Mouse (Mus musculus) CH12.LX (cell line): Measurements from ENCODE around the gene Sobp. TPM values are rescaled to one million over a fixed set of nuclear protein-coding genes. Genes with fewer than 3 reads are reported as not detected.

Experiments used
- DNase-seq: peaks from one replicate; pipeline ENCODE4 v3.0.0-alpha.2; 2013; ENCODE audit errors: extremely low read depth
- H3K27ac ChIP-seq: 2 replicates; pipeline ENCODE4 v1.5.1; 2012; ENCODE audit warnings: low read depth, mild to moderate bottlenecking, control low read depth, moderate library complexity; ENCODE audit not compliant: insufficient read depth
- H3K27me3 ChIP-seq: replicated peaks from 2 replicates; pipeline ENCODE3; 2012; ENCODE audit warnings: inconsistent platforms
- H3K36me3 ChIP-seq, 2 experiments: replicated peaks in 1 of 2; 2 replicates each; pipeline versions ENCODE3 to v1.6.1; 2012; ENCODE audit warnings: inconsistent platforms in 1 of 2, low read length in 1 of 2, mild to moderate bottlenecking in 1 of 2, mixed read lengths in 1 of 2, moderate library complexity in 1 of 2; ENCODE audit not compliant: control insufficient read depth in 1 of 2, insufficient read depth in 1 of 2
- H3K4me1 ChIP-seq, 2 experiments: 2 replicates each; pipeline ENCODE4 v1.6.1; 2012; ENCODE audit warnings: inconsistent platforms in 1 of 2, moderate library complexity in 1 of 2; ENCODE audit not compliant: insufficient read depth in 2 of 2, control insufficient read depth in 1 of 2
- H3K4me2 ChIP-seq: 2 replicates; pipeline ENCODE4 v1.6.1; 2012; ENCODE audit warnings: low read depth, mild to moderate bottlenecking, control low read depth; ENCODE audit not compliant: poor library complexity, insufficient read depth, severe bottlenecking
- H3K4me3 ChIP-seq, 3 experiments: fragments of 150-350 bp in 1 of 3; sonication (generic) in 1 of 3; replicated peaks in 1 of 3; 2 replicates each; pipeline versions ENCODE3 to v1.5.1; 2011 to 2012; ENCODE audit warnings: low read depth in 2 of 3, low read length in 2 of 3, mild to moderate bottlenecking in 2 of 3, moderate library complexity in 2 of 3, control low read depth in 1 of 3, improper control_type of control experiment in 1 of 3, inconsistent platforms in 1 of 3, mixed read lengths in 1 of 3; ENCODE audit not compliant: poor library complexity in 1 of 3
- H3K79me2 ChIP-seq: replicated peaks from 2 replicates; pipeline ENCODE4 v1.6.1; 2012; ENCODE audit warnings: mild to moderate bottlenecking, moderate library complexity; ENCODE audit not compliant: control insufficient read depth, poor library complexity, insufficient read depth, severe bottlenecking; ENCODE audit errors: extremely low read depth
- H3K9ac ChIP-seq: 2 replicates; pipeline ENCODE4 v1.6.1; 2012; ENCODE audit warnings: low read depth, mild to moderate bottlenecking, control low read depth, moderate library complexity; ENCODE audit not compliant: insufficient read depth
- H3K9me3 ChIP-seq: replicated peaks from 2 replicates; pipeline ENCODE3; 2012; ENCODE audit warnings: low read length, inconsistent platforms, mixed read lengths
- BHLHE40 ChIP-seq: IDR thresholded peaks from 2 replicates; pipeline ENCODE4 v1.6.1; 2011; ENCODE audit warnings: mild to moderate bottlenecking, low read depth, low read length, improper control_type of control experiment
- CHD1 ChIP-seq: IDR thresholded peaks from 2 replicates; pipeline ENCODE4 v1.6.1; 2012; ENCODE audit warnings: low read depth, low read length, improper control_type of control experiment, inconsistent platforms
- CHD2 ChIP-seq: IDR thresholded peaks from 2 replicates; pipeline ENCODE4 v1.6.1; 2011; ENCODE audit warnings: low read length, improper control_type of control experiment
- CTCF ChIP-seq, 2 experiments: IDR thresholded peaks in 1 of 2; conservative IDR thresholded peaks in 1 of 2; 2 replicates each; pipeline ENCODE4 v1.5.1; 2011 to 2012; ENCODE audit warnings: low read depth in 2 of 2, low read length in 2 of 2, improper control_type of control experiment in 1 of 2, inconsistent platforms in 1 of 2, mild to moderate bottlenecking in 1 of 2, moderate library complexity in 1 of 2
- E2F4 ChIP-seq: IDR thresholded peaks from 2 replicates; pipeline ENCODE4 v1.6.1; 2011; ENCODE audit warnings: low read depth, low read length, improper control_type of control experiment; ENCODE audit not compliant: insufficient replicate concordance
- ELF1 ChIP-seq: IDR thresholded peaks from 2 replicates; pipeline ENCODE4 v1.6.1; 2014; ENCODE audit warnings: low read depth, mild to moderate bottlenecking, inconsistent platforms, low read length, improper control_type of control experiment
- EP300 ChIP-seq: IDR thresholded peaks from 2 replicates; pipeline ENCODE4 v1.6.1; 2011; ENCODE audit warnings: low read length, improper control_type of control experiment
- KAT2A ChIP-seq: IDR thresholded peaks from 2 replicates; pipeline ENCODE4 v1.6.1; 2012; ENCODE audit warnings: low read length, improper control_type of control experiment, inconsistent platforms; ENCODE audit not compliant: insufficient replicate concordance
- MAFK ChIP-seq: IDR thresholded peaks from 2 replicates; pipeline ENCODE4 v1.6.1; 2011; ENCODE audit warnings: low read length, improper control_type of control experiment; ENCODE audit not compliant: insufficient replicate concordance
- MAX ChIP-seq: IDR thresholded peaks from 2 replicates; pipeline ENCODE4 v1.6.1; 2011; ENCODE audit warnings: low read length, improper control_type of control experiment
- MXI1 ChIP-seq: IDR thresholded peaks from 2 replicates; pipeline ENCODE4 v1.6.1; 2011; ENCODE audit warnings: mild to moderate bottlenecking, low read depth, low read length, improper control_type of control experiment
- TCF12 ChIP-seq: IDR thresholded peaks from 2 replicates; pipeline ENCODE4 v1.6.1; 2014; ENCODE audit warnings: low read depth, mild to moderate bottlenecking, inconsistent platforms, low read length, improper control_type of control experiment
- USF1 ChIP-seq: IDR thresholded peaks from 2 replicates; pipeline ENCODE4 v1.6.1; 2014; ENCODE audit warnings: low read depth, mild to moderate bottlenecking, inconsistent platforms, low read length, improper control_type of control experiment
- ZC3H11A ChIP-seq: IDR thresholded peaks from 2 replicates; pipeline ENCODE4 v1.6.1; 2012; ENCODE audit warnings: low read depth, mild to moderate bottlenecking, inconsistent platforms, low read length, improper control_type of control experiment
- ZKSCAN1 ChIP-seq: IDR thresholded peaks from 2 replicates; pipeline ENCODE4 v1.6.1; 2012; ENCODE audit warnings: low read depth, inconsistent platforms, low read length, improper control_type of control experiment, borderline replicate concordance
- ZMIZ1 ChIP-seq: IDR thresholded peaks from 2 replicates; pipeline ENCODE4 v1.6.1; 2012; ENCODE audit warnings: low read depth, mild to moderate bottlenecking, inconsistent platforms, low read length, improper control_type of control experiment
- dilution Hi-C: fragments of 300-500 bp; cut with MboI; formaldehyde crosslinking; loops from 2 replicates; pipeline ENCODE4 v1.14.3; 2020; ENCODE audit warnings: low sequenced_read_pairs; ENCODE audit not compliant: extremely low pct_unique_long_range_greater_than_20kb, extremely low pct_ligation_motif_present
- in situ Hi-C: fragments of 300-500 bp; cut with MboI; formaldehyde crosslinking; loops from 3 replicates; pipeline ENCODE4 v1.14.3; 2019; ENCODE audit warnings: low sequenced_read_pairs, low pct_ligation_motif_present, low pct_unique_long_range_greater_than_20kb, mixed read lengths
- polyA plus RNA-seq: library from polyadenylated mRNA; unstranded; fragments of >175 nt; gene quantifications from 2 replicates; pipeline ENCODE4 v1.2.1, GENCODE M21; 2012; ENCODE audit warnings: low read depth; ENCODE audit not compliant: insufficient read length
- total RNA-seq, 2 experiments: library from RNA; depleted of rRNA; stranded (reverse); fragments of 300-350 nt in 1 of 2; fragments of >200 nt in 1 of 2; gene quantifications; 2 replicates each; pipeline ENCODE4 v1.2.3; 2012 to 2014

Gene Sobp
- total and polyA plus RNA-seq, 3 experiments: 0.04 to 0.77 (median 0.08) TPM

GRCm38 (mm10) chr10:43043351-43044209 lies 130.8 kb downstream of the Sobp start:
- DNase-seq: no peak
- Histone ChIP-seq H3K4me2 (no peak overlapping the region), H3K27me3 (no peaks in the 10 kb centered on the region), H3K27ac (no peak overlapping the region), H3K36me3 (no peaks in the 10 kb centered on the region), H3K9ac (no peak overlapping the region), H3K9me3 (peaks cover 6% of the 10 kb centered on the region), H3K4me3 (no peak overlapping the region), H3K4me1 (no peaks in the 10 kb centered on the region), H3K79me2 (no peaks in the 10 kb centered on the region)
- in situ Hi-C loops: no loop called here
- TF ChIP-seq CTCF (conservative IDR thresholded peaks at IDR 0.05 in 1 of 2, IDR thresholded peaks at IDR 0.05 in 1 of 2; ENCODE audit: low read depth in 2 of 2, low read length in 2 of 2) (no peak), MAX (no peak), KAT2A (no peak), CHD2 (no peak), ZC3H11A (no peak), TCF12 (no peak), ZKSCAN1 (no peak), ZMIZ1 (no peak), MXI1 (no peak), BHLHE40 (no peak), EP300 (no peak), USF1 (no peak), E2F4 (no peak)
- dilution Hi-C loops: no loop called here

GRCm38 (mm10) chr10:43042591-43043327 lies 131.6 kb downstream of the Sobp start:
- Histone ChIP-seq H3K4me1 (no peaks in the 10 kb centered on the region), H3K27me3 (no peaks in the 10 kb centered on the region), H3K79me2 (no peaks in the 10 kb centered on the region), H3K36me3 (no peaks in the 10 kb centered on the region), H3K9ac (no peak overlapping the region), H3K9me3 (no peaks in the 10 kb centered on the region), H3K4me2 (no peak overlapping the region), H3K4me3 (no peak overlapping the region), H3K27ac (no peak overlapping the region)
- dilution Hi-C loops (no loop called here), in situ Hi-C loops (no loop called here)
- TF ChIP-seq BHLHE40: no peak
- no peak for TF ChIP-seq CHD1
- no peak for TF ChIP-seq ELF1
- TF ChIP-seq MAFK: no peak
- TF ChIP-seq TCF12: no peak
- no peak for TF ChIP-seq ZMIZ1
- no peak for DNase-seq
